Mouse (Mus musculus): ENCODE measurements around the gene Slc17a4.

Slc17a4 gene

DNA sequence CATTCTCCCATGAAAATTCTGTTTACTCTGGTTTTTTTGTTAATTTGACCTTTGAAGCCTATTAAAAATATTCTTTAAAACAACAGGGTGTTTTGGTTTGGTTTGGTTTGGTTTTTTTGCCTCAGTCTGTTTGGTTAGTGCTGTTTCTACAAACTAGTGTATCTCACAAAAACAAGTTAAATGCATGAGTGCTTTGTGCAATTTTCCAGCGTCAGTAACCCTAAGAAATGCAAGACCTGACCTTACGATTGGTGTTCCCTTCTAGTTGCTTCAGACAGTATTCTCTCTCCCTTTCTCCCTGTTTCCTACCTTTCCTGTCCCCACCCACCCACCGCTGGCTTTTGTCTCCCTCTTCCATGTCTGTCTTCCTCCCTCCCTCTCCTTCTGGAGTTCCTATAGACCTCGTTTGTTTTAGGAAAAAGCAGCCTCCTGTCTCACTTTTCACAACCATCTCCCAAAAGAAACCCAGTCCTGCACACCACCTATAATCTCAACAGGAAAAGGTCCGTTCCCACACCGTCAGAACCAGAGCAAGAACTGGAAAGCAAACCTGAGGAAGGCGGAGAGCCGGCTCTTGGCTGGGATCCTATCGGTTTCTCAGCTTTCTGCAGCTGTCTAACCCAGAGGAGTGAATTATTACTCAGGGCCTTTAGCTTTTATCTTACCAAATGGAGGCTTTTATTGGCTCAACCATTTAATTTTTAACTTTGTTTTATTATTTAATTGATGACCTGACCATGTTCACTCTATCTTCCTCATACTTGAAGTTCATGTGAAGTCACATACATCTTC lies at the start of gene Slc17a4:
Gene Slc17a4 (minus strand): TSS at position 634 of the 792 bp plus-strand sequence.
- DNase-seq (ENCODE audit: low spot score in 2 of 2): no peak

DNA sequence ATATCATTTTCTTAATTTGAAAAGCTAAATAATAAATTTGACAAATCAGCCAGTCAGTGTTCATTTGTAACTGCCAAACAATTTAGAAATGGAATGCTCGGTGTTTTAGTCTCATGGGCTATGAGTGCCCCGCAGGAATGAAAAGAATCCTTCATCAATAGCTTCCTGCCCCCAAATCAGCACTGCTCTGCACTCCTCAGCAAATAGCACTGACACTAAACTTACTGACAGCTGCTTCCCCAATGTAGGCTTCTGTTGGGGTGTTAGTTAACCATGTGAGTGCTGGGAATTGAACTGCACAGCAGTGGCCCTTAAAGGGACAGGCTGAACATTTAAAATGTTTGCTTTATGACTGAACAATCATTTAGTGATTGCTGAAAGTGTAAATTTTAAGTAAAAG lies 45.0 kb upstream of the Slc17a4 start:
- no peak for DNase-seq (ENCODE audit: low spot score in 2 of 2)

DNA sequence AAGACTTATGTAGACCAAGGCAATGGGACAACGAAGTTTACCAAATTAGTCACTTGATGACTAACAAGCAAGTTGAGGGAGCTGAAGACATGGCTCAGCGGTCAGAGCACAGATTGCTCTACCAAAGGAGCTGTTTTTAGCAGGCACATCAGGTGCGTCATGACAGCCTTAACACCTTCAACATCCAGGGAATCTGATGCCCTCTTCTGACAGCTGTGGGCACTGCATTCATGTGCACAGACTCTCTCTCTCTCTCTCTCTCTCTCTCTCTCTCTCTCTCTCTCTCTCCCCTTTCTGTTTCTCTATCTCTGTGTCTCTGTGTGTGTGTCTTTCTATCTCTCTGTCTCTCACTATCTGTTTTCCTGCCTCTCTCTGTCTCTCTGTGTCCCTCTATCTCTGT lies 36.1 kb upstream of the Slc17a4 start:
- DNase-seq (ENCODE audit: low spot score in 2 of 2): no peak

DNA sequence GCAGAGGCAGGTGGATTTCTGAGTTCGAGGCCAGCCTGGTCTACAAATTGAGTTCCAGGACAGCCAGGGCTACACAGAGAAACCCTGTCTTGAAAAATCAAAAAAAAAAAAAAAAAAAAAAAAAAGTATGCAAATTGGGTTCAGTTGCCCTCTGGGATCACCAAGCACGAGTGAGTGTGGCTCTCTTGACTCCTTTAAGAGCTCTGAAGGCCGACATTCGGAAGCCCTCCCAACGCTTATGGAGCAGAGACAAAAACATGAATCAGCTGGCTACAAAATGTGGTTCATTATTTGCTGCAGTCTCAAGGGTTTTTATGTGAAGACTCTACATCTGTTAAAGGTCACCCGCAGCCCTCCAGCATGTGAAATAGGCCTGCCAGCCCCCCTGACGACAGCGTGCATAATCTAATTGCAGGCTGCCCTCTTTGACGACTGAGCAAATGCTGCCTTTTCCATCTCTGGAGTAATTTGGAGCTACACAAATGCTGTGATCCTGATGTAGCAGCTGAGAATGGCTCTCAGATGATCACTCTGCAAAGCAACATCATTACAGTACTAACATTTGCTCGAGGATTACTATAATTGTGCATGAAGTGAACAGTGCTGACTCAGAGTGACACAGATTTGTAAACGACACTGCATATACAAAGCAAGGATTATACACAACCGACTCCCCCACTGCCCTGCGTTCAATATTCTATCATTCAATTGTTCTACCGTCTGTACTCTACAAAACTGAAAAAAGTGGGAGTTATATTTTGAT lies 34.9 kb upstream of the Slc17a4 start:
- DNase-seq (ENCODE audit: low spot score in 2 of 2): peak; percentile 14 to 17

DNA sequence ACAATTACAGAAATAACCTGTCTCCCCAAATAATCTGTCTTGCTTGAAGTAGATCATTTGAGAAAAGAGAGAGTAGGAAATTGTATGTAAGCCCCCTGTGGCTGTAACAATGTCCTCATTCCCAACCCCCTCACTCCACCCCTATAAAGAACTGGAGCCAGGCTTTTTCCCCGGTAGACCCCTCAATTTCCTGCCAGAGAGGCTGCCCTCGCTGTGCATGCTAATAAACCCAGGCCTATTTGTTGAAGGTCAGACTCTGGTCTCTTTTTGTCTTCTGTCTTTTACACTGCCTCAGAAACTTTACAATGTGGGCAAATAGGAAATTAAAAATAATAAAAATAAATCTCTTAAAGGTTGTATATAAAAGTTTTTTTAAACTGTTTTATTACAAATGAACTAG lies 31.4 kb upstream of the Slc17a4 start:
- DNase-seq (ENCODE audit: low spot score in 2 of 2): no peak

DNA sequence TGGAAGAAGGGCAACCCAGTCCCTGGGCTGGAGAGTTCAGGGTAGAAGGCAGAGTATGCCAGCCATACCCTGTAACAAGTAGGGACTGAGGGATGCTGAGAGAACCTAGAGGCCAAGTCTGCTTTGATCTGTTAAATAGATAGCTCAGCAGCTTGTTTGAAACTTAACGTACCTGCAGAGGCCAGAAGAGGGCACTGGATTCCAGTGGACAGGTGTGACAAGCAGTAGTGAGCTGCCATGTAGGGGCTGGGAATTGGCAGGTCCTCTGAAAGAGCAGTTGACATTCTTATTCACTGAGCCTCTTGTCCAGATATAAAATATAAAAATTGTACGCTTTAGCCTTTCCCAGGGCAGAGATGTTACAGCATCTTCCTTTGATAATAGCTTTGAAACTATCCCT lies 28.1 kb upstream of the Slc17a4 start:
- DNase-seq (ENCODE audit: low spot score in 2 of 2): no peak

DNA sequence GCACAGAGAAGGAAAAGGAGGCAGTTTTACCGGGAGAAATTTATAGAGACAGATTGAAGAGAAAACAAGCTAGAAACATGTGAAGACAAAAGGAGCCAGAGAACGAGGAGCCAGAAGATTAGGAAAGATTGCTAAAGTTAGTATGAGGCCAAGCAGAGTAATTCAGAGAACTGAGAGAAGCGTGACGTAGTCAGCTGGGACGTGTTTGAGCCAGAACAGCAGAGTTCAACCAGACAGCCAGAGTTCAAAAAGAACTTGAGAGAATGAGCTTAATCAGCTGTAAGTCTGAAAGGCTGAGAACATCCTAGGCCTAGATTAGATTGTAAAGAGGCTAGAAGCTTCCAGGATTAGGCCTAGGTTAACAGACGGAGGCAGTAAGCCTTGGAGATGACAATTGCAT lies 25.5 kb upstream of the Slc17a4 start:
- DNase-seq (ENCODE audit: low spot score in 2 of 2): no peak

DNA sequence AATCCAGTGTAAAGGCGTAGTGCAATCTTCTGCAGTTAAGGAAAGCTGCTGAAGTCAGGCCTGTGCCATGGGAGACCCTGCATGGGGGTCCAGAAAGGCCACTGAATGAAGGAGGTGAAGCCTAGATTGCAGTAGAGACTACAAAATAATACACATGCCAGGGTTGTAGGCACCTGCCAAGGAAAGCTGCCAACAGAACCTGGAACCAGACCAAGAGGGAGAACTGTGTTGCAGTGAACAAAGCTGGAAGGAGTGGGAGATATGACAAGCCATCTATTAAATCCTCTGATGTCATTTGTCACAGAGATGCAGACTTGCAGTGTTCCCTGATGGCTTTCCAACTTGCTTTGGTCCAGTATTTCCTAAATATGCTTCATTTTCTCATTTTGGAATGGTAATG lies 23.9 kb upstream of the Slc17a4 start:
- DNase-seq (ENCODE audit: low spot score in 2 of 2): peak in 1 of 2 experiments; percentile 27

DNA sequence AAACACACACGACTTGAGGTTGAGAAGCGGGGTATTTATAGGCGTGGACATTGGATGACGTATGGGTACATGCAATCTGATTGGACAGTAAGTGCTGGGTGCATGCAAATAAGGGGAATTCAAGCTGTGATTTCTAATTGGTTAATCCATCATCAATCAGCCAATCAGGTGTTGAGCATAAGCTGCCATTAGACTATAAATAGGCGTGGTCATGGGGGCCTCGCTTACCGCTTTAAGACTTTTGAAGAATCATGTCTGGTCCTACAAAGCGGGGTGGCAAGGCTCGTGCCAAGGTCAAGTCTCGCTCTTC lies 19.4 kb upstream of the Slc17a4 start, which contains the start of gene Hist1h2aa:
Gene Hist1h2aa (plus strand): TSS at position 252 of the 310 bp plus-strand sequence.
- no peak for DNase-seq (ENCODE audit: low spot score in 2 of 2)

DNA sequence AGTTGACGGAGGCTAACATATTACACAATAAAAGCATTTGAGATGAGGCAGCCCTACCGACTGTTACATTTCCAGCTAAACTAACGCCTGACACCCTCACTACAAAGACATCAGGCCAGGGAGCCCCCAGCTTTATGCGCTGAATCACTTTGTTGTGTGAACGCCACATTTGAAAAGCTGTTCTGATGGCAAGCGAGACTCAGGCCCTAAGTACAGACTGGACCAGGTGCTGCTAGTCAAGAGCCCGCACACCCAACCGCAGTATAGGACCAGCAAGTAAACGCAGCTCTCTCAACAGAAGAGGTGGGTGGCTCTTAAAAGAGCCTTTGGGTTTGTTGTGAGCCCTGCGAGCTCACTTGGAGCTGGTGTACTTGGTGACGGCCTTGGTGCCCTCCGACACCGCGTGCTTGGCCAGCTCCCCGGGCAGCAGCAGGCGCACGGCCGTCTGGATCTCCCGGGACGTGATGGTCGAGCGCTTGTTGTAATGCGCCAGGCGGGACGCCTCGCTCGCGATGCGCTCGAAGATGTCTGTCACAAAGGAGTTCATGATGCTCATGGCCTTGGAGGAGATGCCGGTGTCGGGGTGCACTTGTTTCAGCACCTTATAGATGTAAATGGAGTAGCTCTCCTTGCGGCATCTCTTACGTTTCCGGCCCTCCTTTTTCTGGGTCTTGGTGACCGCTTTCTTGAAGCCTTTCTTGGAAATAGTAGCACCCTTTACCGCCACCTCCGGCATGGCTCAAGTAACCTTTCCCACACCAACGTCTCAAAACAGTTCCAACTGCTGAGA lies 18.8 kb upstream of the Slc17a4 start, which contains the start of gene Hist1h2ba:
Gene Hist1h2ba (minus strand): TSS at position 736 of the 790 bp plus-strand sequence.
- no peak for DNase-seq (ENCODE audit: low spot score in 2 of 2)

DNA sequence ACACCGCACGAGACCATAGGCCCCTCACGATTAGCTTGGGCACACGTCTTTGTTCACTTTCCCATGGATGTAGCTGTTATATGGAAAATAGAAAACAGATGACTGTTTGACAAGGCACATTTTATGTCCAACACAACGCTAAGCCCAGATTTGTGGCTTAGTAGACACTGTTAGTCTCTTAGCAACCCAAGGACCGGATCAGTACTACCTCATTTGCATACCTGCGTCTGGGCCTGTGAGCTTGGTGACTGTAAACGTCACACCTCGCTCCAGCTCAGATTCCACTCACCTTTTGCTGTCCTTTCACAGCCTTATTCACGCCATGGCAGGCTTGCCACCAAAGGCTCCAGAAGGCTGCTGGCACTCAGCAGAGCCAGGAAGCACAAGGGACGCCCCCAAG lies 16.1 kb upstream of the Slc17a4 start:
- no peak for DNase-seq (ENCODE audit: low spot score in 2 of 2)

DNA sequence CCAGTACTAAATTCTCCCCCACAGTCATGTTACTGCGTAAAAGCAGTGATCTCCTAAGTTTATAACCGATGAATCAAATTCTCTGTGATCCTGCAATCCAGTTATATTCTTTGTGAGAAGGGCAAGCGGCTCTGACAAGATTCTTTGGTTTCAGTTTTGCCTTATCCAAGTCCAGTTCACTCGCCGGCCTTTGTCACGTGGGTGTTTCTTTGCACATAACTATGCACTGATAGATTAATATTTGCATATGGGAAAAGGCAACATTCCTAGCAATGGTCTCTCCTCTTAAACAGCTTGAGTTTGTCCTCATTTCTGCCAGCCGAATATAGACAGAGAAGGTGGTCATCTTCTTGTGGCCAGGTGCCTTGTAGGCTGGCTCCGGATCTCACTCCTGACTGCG lies 15.7 kb upstream of the Slc17a4 start:
- no peak for DNase-seq (ENCODE audit: low spot score in 2 of 2)

DNA sequence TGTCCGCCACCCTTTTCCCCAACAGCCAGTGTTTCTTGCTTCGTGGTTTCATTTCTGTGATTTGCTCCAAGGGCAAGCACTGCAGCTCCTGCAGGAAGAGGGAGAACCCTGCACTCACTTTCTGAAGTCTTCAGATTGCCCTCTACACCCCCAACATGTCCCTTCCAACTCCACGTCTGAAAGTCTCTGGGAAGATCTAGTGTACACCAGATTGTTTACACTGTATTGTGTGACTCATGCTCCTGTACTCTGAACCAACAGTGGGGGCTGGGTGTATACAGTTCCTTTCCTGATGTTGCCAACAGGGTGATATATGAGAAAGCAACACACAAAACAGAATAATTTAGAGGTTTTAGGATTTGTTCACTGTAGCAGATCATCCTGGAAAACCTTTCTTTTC lies 13.8 kb upstream of the Slc17a4 start:
- no peak for DNase-seq (ENCODE audit: low spot score in 2 of 2)

DNA sequence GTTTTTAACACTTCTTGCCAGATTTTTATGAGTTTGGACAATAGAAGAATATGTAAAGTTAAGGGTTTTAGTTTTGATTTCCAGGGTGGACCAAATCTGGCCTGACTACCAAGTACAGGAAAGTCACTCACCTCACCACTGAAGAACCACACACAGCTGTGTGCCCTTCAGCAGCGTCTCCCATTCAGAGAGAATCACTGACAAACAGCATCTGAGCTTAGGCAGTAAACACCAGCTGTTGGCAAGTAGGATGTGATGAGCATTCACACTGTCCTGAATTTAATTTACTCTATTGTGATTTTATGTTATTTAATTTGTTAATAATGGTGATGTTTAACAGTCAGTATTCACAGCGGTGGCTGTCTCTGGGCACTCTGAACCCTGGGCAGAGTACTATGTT lies 11.0 kb upstream of the Slc17a4 start:
- no peak for DNase-seq (ENCODE audit: low spot score in 2 of 2)

DNA sequence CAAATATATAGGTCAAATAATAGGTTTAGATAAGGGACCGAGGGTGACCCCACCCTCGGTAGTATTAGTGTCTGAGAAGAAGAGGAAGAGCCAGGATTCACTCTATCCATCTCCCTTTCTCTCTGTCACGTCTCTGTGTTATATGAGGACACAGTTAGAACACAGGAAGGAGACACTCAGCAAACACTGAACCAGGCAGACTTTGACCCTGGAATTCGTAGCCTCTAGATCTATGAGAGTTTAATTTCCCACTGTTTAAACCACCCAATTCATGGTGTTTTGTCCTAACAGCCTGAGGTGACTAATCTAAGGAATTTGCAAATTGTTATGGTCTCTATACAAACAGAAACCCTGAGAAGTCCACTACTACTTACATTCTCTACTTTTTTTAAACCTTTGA lies 2.9 kb upstream of the Slc17a4 start:
- no peak for DNase-seq (ENCODE audit: low spot score in 2 of 2)

DNA sequence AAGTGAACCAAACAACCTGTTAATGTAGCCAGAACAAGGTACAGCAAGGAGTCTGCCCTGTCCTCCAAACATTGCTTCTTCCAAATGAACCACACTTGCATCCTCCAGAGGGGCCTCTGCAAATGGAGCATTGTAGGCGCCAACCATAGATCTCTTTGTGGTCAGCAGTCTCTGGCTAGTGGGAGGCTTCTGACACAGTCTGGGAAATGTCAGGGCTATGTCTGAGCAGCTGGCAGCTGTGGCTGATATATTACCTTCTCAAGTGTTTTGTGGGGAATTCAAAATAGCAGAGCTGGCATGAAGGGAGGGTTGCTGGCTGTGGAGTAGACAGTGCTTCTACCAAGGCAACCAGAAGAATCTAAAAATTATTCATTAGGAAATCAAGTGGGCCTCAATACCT lies 1.3 kb upstream of the Slc17a4 start:
- DNase-seq (ENCODE audit: low spot score in 2 of 2): no peak

DNA sequence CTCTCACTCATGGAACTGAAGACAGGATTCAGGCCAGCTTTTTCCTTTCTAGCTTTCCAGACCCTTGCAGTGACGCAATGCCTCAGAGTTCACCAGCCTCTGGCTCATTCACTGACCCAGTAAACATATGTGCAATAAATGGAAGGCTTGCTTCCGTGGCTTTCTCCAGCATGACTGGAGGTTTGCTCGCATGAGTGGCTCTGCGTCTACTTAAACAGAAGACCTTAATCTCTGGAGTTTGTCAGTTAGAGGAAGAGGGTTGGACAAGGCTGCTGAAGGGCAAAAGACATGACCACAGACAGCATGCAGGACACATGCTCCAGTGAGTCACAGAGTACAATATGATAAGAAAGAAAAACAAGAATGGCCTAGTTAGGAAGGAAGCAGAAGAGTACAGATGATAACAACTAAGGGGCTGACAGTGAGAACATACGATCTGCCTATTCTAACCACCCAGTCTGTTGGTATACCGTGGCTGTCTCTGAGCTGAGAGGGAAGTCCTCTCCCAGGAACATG lies 960 bp downstream of the Slc17a4 start:
- no peak for DNase-seq (ENCODE audit: low spot score in 2 of 2)

DNA sequence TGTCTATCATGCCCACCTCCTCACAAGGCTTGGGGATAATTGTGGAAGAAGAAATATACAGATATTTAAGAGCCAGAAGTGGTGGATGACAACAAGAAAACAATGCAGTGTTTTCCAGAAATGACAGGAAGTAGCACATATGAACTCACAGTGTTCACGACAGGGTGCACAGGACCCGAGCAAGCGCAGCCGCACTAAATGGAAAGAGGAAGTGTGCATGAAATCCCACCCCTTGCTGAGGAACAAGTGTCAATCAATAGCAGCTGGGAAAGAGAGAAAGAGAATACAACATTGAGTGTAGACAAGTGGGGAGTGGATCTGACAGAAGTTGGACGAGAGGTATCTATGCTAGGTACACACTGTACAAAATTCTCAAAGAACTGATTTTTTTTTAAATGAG lies 3.5 kb downstream of the Slc17a4 start:
- no peak for DNase-seq (ENCODE audit: low spot score in 2 of 2)

DNA sequence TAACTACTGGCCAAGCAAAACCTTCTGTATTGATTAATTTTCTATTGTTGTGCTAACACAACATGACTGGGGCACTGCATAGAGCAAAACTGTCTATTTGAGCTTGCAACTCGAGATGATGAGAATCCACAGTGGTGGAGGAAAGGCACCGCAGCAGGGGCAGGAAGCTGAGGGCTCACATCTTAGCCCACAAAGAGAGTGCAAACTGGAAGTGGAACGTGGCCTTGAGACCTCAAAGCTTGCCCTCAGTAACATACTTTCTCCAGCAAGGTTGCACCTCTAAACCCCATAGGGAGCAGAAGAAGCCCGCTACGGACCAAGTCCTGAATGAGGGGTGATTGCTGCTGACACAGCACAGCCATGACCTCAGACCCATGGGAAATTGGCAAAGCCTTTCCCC lies 4.7 kb downstream of the Slc17a4 start:
- DNase-seq (ENCODE audit: low spot score in 2 of 2): no peak

DNA sequence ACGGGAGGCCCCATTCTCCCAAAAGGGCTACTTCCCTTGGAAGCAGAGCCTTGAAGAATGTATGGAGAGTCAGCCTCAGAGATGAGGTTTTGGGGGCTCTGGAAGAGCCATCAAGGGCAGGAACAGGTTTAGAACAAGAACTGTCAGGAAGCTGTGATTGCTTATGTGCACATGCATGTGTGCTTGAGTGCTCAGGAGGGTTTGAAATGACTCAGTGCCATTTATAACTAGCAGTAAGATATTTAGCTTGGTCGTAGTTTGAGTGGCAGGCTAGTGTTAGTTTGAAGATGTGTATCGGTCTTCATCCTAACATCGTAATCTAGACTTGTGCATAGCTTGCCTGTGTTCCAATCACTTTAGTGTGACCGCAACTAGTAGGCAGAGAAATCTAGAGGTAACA lies 7.9 kb downstream of the Slc17a4 start:
- no peak for DNase-seq (ENCODE audit: low spot score in 2 of 2)

DNA sequence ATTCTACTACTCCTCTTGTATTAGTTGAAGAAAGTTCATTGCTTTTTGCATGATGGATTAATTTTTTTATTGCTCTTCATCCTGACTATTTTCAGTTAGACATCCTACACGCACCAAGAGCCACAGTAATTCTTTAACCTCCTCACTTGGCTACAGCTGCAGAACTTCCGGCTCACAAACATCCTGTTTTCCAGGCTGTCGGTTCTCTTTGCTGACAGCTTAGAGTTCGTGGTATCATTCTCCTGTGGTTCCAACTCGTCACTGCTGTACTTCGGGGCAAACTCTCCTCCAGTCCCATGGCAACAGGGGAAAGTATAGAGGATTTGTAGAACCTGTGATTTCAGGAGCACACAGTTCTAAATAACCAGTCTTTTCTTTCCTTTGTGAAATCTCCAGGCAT lies 16.6 kb downstream of the Slc17a4 start:
- DNase-seq (ENCODE audit: low spot score in 2 of 2): no peak

DNA sequence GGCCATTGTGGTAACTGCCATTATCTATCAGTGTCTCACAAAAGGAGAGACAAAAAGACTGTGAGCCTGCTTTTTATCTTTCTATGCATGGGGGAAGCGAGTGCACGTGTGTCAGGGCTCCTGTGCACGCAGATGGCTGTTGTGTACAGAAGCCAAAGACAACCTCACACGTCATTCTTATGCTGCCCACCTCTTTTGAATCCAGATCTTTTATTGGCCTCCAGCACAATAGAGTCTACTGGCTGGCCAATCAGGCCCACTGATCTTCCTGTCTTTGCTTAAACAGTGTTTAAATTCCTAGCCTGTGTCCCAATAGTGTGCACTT lies 21.6 kb downstream of the Slc17a4 start:
- DNase-seq (ENCODE audit: low spot score in 2 of 2): no peak

All from frontal cortex, postnatal 10 days (tissue).